Mouse (Mus musculus) MEL-GATA-1-ER (cell line): ENCODE results near the gene Ralgps1.

Source experiments
- DNase-seq: peaks from one replicate; pipeline ENCODE4 v3.0.0-alpha.2; 2012; ENCODE audit warnings: low read depth; ENCODE audit errors: extremely low read depth

Ralgps1 gene

GRCm38 (mm10) chr2:33177443-33178242, 193.6 kb downstream of the Ralgps1 start:
- no peak for DNase-seq

GRCm38 (mm10) chr2:33176921-33177320, 194.4 kb downstream of the Ralgps1 start:
- no peak for DNase-seq

- DNase-seq: no peak
Measured at GRCm38 (mm10) chr2:33176516-33176915, 194.8 kb downstream of the Ralgps1 start.

- DNase-seq: no peak
Measured at GRCm38 (mm10) chr2:33173686-33174085, 197.6 kb downstream of the Ralgps1 start.

GRCm38 (mm10) chr2:33173126-33173525, 198.2 kb downstream of the Ralgps1 start:
- DNase-seq: no peak

- no peak for DNase-seq
Measured at GRCm38 (mm10) chr2:33170777-33171565, 200.3 kb downstream of the Ralgps1 start.

GRCm38 (mm10) chr2:33169445-33169844, 201.8 kb downstream of the Ralgps1 start:
- DNase-seq: no peak

- no peak for DNase-seq
Measured at GRCm38 (mm10) chr2:33167060-33167459, 204.2 kb downstream of the Ralgps1 start.

- DNase-seq: no peak
Measured at GRCm38 (mm10) chr2:33165710-33166374, 205.4 kb downstream of the Ralgps1 start.

GRCm38 (mm10) chr2:33165229-33165628, 206.1 kb downstream of the Ralgps1 start:
- no peak for DNase-seq

- DNase-seq: no peak
Measured at GRCm38 (mm10) chr2:33164646-33165045, 206.6 kb downstream of the Ralgps1 start.

- DNase-seq: no peak
Measured at GRCm38 (mm10) chr2:33162126-33162525, 209.2 kb downstream of the Ralgps1 start.

GRCm38 (mm10) chr2:33160326-33160973, 210.8 kb downstream of the Ralgps1 start:
- DNase-seq: no peak

GRCm38 (mm10) chr2:33159593-33159992, 211.7 kb downstream of the Ralgps1 start:
- no peak for DNase-seq

- DNase-seq: no peak
Measured at GRCm38 (mm10) chr2:33158895-33159294, 212.4 kb downstream of the Ralgps1 start.

GRCm38 (mm10) chr2:33156283-33156781, 215.0 kb downstream of the Ralgps1 start:
- no peak for DNase-seq

- peak; percentile 26 for DNase-seq
Measured at GRCm38 (mm10) chr2:33154751-33155372, 216.4 kb downstream of the Ralgps1 start.

GRCm38 (mm10) chr2:33146994-33147393, 224.3 kb downstream of the Ralgps1 start:
- no peak for DNase-seq

GRCm38 (mm10) chr2:33143292-33143691, 228.0 kb downstream of the Ralgps1 start:
- DNase-seq: no peak

- no peak for DNase-seq
Measured at GRCm38 (mm10) chr2:33138491-33138890, 232.8 kb downstream of the Ralgps1 start.

GRCm38 (mm10) chr2:33137731-33138130, 233.6 kb downstream of the Ralgps1 start:
- DNase-seq: no peak
